Mouse (Mus musculus) brain, embryonic 14.5 days (tissue): ENCODE measurements around the gene Gm45837. TPM values are rescaled to one million over a fixed set of nuclear protein-coding genes. Genes with fewer than 3 reads are reported as not detected.

Experiments
- DNase-seq: peaks from one replicate; pipeline ENCODE4 v3.0.0-alpha.2; 2011; ENCODE audit warnings: low read depth
- CTCF ChIP-seq: fragments of 200-500 bp; IDR thresholded peaks from 2 replicates; pipeline ENCODE4 v1.5.1; 2012; ENCODE audit warnings: inconsistent platforms, mild to moderate bottlenecking, moderate library complexity, borderline replicate concordance; ENCODE audit not compliant: insufficient read depth, insufficient read length; ENCODE audit errors: extremely low read depth
- POLR2A ChIP-seq: fragments of 200-500 bp; IDR thresholded peaks from 2 replicates; pipeline ENCODE4 v1.6.1; 2012; ENCODE audit warnings: mild to moderate bottlenecking, inconsistent platforms, borderline replicate concordance; ENCODE audit not compliant: poor library complexity, insufficient read depth, insufficient read length, severe bottlenecking; ENCODE audit errors: extremely low read depth
- polyA plus RNA-seq: library from polyadenylated mRNA; depleted of rRNA; stranded (reverse); fragments of >200 nt; gene quantifications from 2 replicates; pipeline ENCODE4 v1.2.3, GENCODE M21; 2012

Gene Gm45837
- polyA plus RNA-seq, 1 experiment: 0.79 TPM

DNA sequence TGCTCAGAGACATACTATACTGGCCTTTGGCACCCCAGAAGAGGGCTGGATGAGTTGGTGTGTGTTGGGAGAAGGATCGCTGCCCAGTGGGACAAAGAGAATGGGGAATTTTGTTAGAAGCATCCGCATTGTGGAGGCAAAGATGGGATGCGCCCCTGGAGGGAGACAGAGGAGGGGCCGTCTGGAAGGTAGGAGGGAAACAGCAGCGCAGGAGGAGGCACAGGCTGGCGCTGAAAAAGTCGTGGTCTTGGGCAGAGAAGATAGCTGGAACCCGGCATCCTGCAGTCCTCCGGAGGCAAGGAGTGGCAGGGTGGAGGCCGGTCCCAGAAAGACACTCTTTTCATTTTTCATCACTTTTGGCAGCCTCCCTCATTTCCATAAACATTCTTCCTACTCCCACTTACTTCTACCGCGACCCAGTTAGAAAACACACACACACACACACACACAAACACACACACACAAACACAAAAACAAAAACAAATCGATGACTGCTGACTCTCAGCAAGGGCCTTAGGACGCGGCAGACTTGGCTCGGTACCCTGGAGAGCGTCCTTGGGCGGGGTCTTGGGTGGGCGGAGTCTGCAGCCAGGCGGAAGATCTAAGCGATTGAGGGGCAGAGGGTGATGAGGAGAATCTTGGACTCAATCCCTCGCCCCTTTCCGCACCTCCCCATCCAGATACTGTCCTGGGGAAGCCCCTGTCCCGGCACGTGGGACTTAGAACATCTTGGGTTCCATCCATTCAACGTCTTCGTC, 8.5 kb downstream of the Gm45837 start:
- TF ChIP-seq POLR2A (no peak), CTCF (no peak)
- peak; percentile 61 for DNase-seq

DNA sequence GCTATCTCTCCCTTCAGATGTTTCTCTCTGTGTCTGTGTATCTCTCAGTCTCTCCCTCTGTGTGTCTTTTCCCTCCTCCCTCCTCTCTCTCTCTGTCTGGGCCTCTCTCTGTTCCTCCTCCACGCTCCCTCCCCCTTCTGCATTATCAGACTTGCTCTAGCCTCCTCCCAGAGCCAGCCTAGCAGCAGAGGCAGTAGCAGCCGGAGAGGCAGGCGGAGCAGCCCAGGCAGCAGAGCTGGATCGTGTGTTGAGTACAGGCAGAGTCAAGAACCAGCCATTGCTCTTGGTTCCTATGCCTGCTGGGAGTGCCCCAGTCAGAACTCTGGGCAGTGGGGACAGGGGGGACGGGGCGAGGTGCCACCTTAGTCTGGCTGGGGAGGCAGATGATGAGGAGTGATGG, 10.8 kb downstream of the Gm45837 start, which contains the start of gene Pde2a:
TSS of gene Pde2a (plus strand) at position 163 of the 400 bp plus-strand sequence.
- TF ChIP-seq CTCF (no peak), POLR2A (peak; percentile 10; the same call in 1 of the 2 replicates)
- DNase-seq: peak; percentile 87

GRCm38 (mm10) chr7:101422069-101422468, 11.4 kb downstream of the Gm45837 start:
- no peak for DNase-seq
- no peak for TF ChIP-seq POLR2A

- DNase-seq: no peak
- TF ChIP-seq CTCF (no peak), POLR2A (no peak)
These were observed 12.0 kb downstream of the Gm45837 start for GRCm38 (mm10) chr7:101422646-101423045.

DNA sequence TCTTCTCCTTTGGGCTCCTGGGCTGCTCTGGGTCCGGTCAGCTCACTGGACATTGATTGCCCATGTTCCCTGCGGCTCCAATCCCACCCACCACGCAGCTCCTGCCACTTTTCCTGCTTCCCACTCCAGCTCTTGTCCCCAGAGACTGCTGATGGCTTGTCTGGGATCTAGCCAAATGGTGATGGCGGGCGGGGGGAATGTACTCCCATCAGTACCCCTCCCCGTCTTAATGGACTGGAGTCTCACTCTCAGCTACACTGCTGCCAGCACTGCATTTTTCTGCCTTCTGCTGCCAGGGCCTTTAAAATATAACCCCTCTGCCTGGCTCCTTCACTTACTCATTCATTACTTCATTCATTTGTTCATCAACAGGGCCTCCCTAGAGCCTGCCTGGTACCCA, 13.3 kb downstream of the Gm45837 start:
- TF ChIP-seq POLR2A (no peak), CTCF (no peak)
- DNase-seq: peak; percentile 77

DNA sequence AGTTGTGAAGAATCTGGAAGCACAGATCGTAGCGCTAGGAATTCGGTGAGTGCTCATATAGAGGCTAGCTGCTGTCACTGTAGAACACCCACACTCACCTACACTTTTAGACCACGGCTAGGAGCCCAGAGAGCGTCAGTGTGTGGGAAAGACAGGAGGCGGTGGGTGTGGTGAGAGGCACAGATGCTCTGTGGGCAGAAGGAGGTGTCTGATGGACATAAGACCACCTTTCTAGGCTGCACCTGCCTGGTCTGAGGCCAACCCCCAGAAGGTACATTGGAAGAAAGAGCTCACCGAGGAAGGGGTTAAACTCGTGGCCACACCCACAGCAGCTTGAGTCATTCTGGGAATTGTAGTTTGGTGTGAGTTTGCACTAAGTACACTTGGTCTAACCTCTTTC, 16.0 kb downstream of the Gm45837 start:
- DNase-seq: peak; percentile 41
- TF ChIP-seq CTCF: no peak
- TF ChIP-seq POLR2A: no peak

DNA sequence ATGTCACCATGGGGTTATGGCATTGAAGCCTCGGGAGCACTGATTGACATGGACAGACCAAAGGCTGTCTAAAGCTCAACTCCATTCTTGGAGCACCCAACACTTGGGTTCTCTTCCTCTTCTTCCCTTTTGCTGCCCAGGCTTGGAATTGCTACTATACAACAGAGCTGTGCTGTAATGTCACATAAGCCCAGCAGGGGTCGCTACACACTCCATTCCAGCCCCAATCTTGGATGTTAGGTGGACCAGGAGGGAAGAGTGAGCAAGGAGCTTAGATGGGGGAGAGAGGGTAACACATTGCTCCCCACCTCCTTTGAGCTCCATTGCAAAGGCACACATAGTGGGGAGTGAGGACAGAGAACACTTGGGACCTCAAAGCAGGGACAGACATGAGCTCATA, 17.1 kb downstream of the Gm45837 start:
- TF ChIP-seq POLR2A: no peak
- peak; percentile 75 for TF ChIP-seq CTCF
- no peak for DNase-seq

DNA sequence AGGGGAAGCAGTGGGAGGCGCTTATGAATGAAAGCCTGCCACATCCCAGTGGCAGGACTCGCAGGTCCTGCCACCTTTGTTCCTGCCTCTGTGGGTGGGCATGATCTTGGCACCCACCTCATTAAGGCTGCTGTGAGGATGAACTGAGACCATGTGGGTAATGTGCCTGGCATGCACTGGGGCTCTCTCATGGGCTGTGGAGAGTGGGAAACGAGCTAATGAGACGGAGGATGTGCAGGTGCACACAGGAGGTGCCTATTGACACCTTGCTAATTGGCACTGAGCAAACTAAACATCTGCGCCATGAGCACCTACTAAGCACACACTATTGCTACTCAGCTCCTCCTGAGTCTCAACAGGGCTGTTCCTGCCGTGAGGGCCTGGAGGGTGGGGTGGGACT, 24.4 kb downstream of the Gm45837 start:
- peak; percentile 76 for DNase-seq
- no peak for TF ChIP-seq POLR2A
- no peak for TF ChIP-seq CTCF

- DNase-seq: no peak
- TF ChIP-seq CTCF (no peak), POLR2A (no peak)
These were observed 27.2 kb downstream of the Gm45837 start for GRCm38 (mm10) chr7:101437876-101438275.

- TF ChIP-seq POLR2A (no peak), CTCF (no peak)
- DNase-seq: no peak
These were observed 32.4 kb downstream of the Gm45837 start for GRCm38 (mm10) chr7:101443093-101443492.

DNA sequence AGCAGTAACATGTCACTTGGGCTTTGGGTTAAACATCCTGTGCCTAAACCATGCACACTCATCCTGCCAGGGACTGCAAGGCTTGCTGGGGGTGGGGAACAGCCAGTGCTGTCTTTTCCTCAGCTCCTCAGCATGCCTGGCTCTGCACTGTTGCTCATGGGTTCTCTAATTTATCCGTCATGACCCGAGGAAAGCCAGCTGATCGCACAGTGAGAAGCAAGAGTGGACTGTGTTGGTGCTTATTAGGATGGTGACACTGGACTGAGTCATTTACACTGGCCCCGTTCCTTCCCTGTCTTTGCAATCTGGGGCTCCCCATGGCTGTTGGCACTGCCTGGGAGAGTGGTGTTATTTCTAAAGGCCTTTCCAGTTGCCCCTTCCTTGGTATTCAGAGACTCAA, 33.5 kb downstream of the Gm45837 start:
- TF ChIP-seq CTCF: no peak
- no peak for TF ChIP-seq POLR2A
- DNase-seq: no peak

DNA sequence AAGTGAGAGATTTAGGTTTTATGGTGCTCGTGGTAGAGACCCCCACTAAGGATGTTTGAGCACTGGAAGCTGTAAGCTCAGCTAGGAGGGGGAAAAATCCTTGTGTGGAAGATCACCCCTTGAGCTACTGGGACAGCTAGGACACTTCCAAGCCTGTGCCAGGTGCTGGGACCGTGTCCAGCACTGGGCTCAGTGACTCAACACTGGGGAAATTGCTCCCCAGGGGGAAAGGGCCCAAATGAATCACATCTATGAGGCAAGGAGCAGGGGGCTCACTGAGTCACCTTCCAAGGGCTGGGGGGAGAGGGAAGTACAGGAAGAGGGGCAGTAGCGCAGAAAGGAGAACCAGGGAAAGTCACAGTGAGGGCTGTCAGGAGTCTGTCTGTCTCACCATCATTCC, 39.2 kb downstream of the Gm45837 start:
- no peak for DNase-seq
- no peak for TF ChIP-seq CTCF
- no peak for TF ChIP-seq POLR2A
